Mouse (Mus musculus) kidney, embryonic 16.5 days (tissue): Measurements from ENCODE around the gene Med11. TPM values are rescaled to one million over a fixed set of nuclear protein-coding genes. Genes with fewer than 3 reads are reported as not detected.
"Not testable (repeated sequence)": the region's sequence is repeated elsewhere in the genome, so short reads cannot be mapped to it uniquely, and the experiment has no call there.

ENCODE experiments used
- ATAC-seq: fragments of 200-750 bp; cut with Nextera tagmentation; 2 replicates; pipeline ENCODE4 v1.8.0; 2017; ENCODE audit warnings: moderate TSS enrichment; ENCODE audit not compliant: low FRiP score, low TSS enrichment
- H3K27ac ChIP-seq: fragments of 300-500 bp; sonication (generic); 2 replicates; pipeline ENCODE4 v1.5.1; 2014; ENCODE audit warnings: low read length
- H3K27me3 ChIP-seq: fragments of 300-500 bp; sonication (generic); 2 replicates; pipeline ENCODE4 v1.6.1; 2014; ENCODE audit warnings: low read length, control low read depth, mixed read lengths; ENCODE audit not compliant: insufficient read depth
- H3K36me3 ChIP-seq: fragments of 300-500 bp; sonication (generic); 2 replicates; pipeline ENCODE4 v1.6.1; 2014; ENCODE audit warnings: low read length, control low read depth, mixed read lengths; ENCODE audit not compliant: insufficient read depth
- H3K4me1 ChIP-seq: fragments of 300-500 bp; sonication (generic); 2 replicates; pipeline ENCODE4 v1.6.1; 2014; ENCODE audit warnings: low read length, control low read depth, mixed read lengths; ENCODE audit not compliant: insufficient read depth
- H3K4me2 ChIP-seq: fragments of 300-500 bp; sonication (generic); replicated peaks from 2 replicates; pipeline ENCODE4 v1.6.1; 2014; ENCODE audit warnings: low read depth, low read length
- H3K4me3 ChIP-seq: fragments of 300-500 bp; sonication (generic); 2 replicates; pipeline ENCODE4 v1.5.1; 2014; ENCODE audit warnings: mild to moderate bottlenecking, low read length
- H3K9ac ChIP-seq: fragments of 300-500 bp; sonication (generic); replicated peaks from 2 replicates; pipeline ENCODE4 v1.6.1; 2014; ENCODE audit warnings: low read length
- H3K9me3 ChIP-seq: fragments of 300-500 bp; sonication (generic); 2 replicates; pipeline ENCODE4 v1.6.1; 2016; ENCODE audit warnings: low read length, control low read depth
- WGBS: fragments of 180-500 bp; shearing (Covaris S2); extraction: QIAGEN DNeasy Blood & Tissue Kit; methylation state at CpG from one replicate; pipeline ENCODE4 v1.1.7; 2014; 5-methylcytosine and 5-hydroxymethylcytosine counted together
- polyA plus RNA-seq: library from polyadenylated mRNA; unstranded; fragments of >200 nt; fragmentation: Nextera tagmentation; extraction: Ambion mirVana; gene quantifications from 2 replicates; pipeline ENCODE4 v1.2.1, GENCODE M21; 2015

Gene Med11
- polyA plus RNA-seq, 1 experiment from 2014 or later, result 46.3 TPM

DNA sequence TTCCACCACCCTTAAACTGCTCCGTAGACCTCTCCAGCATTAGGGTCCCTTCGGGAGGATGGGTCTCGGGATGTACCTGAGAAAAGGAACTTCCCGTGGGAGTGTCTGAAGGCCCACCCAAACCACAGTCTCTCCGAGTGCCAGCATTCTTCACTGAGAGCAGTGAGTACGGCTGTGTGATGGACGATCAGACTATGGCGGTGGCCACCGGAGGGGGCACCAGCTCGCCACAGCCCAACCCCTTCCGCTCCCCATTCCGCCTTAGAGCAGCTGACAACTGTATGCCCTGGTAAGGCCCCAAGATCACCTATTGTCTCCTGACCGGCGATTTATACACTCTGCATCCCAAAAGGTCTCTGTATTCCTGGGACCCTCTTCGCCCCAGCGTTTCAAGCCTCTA is 13.5 kb downstream of the Med11 start:
- ATAC-seq, result no peak
- Histone ChIP-seq H3K4me3 (no peak overlapping the region; the same call in 1 of the 2 replicates), H3K4me1 (peaks cover 15% of the 10 kb centered on the region), H3K9ac (no peak overlapping the region), H3K36me3 (no peaks in the 10 kb centered on the region), H3K27me3 (peaks cover 21% of the 10 kb centered on the region; the same call in 1 of the 2 replicates), H3K9me3 (0 out of 2 replicates have a peak, but pooled peaks cover 5% of the 10 kb centered on the region), H3K27ac (no peak overlapping the region), H3K4me2 (peak overlapping the region; percentile 58)
- 34% methylated on average over 16 of the region's 16 CpGs for WGBS

DNA sequence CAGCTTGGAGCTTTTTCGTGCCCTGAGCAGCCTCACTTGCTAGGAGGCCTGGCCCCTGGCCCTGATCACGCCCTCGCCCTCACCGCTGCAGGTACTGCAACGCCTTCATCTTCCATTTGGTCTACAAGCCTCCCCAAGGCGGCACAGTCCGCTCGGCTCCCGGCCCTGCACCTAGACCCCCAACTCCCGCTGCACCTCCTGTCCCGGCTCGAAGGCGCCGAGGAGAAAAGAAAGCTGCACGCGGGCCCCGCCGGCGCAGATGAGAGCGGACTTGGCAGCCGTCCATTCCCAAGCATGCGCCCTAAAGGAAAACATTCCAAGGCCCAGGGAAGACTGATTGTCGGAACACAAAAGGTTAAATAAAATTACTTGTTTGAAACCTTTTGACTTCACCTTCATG is 14.1 kb downstream of the Med11 start:
- WGBS, result 9% methylated on average over 23 of the region's 23 CpGs
- Histone ChIP-seq H3K4me2 (peak overlapping the region; percentile 58), H3K27me3 (peaks cover 18% of the 10 kb centered on the region; the same call in 1 of the 2 replicates), H3K4me1 (peaks cover 15% of the 10 kb centered on the region), H3K4me3 (peak overlapping the region; percentile 39), H3K9ac (peak overlapping the region; percentile 56; the same call in 1 of the 2 replicates), H3K27ac (no peak overlapping the region), H3K36me3 (no peaks in the 10 kb centered on the region), H3K9me3 (0 out of 2 replicates have a peak, but pooled peaks cover 5% of the 10 kb centered on the region)
- ATAC-seq, result peak; percentile 27; the same call in 1 of the 2 replicates

DNA sequence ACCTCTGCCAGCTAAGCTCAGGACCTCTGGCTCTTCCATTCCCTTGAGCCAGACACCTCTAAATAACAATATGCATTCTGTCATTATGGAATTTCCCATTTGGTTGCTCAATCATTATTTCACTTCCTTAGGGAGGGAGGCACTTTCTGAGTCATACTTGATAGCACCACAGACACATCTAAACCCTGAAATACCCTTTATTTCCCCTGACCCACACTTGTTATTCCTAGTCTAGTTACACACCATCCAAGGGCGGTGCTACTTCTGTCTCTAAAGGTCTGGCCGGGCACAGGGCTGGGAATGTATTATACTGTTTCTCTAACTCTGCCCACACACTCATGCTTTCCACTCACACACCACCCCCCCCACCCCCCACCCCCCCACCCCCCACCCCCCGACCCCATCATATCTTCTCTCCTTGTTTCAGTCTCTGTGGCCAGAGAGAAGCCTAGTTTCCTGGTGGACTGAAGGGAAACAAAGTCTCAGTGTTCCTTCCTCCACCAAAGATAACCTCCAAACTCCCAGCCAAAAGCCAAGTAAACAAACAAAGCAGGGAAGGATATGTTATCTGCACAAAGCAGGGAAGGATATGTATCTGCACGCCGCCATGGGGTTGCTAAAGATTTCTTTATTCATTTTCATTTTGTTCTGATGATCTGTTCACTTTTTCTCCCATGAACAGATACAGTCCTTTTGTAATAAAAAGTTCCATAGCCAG is 16.3 kb downstream of the Med11 start:
- no peak overlapping the region for H3K9ac ChIP-seq
- ATAC-seq, result no peak
- no peak overlapping the region for H3K4me3 ChIP-seq
- 76% methylated on average over 5 of the region's 5 CpGs for WGBS
- no peak overlapping the region for H3K27ac ChIP-seq
- no peak overlapping the region for H3K4me2 ChIP-seq
- no peaks in the 10 kb centered on the region for H3K36me3 ChIP-seq
- H3K4me1 ChIP-seq, result peaks cover 15% of the 10 kb centered on the region
- H3K27me3 ChIP-seq, result peaks cover 18% of the 10 kb centered on the region; the same call in 1 of the 2 replicates
- H3K9me3 ChIP-seq, result no peaks in the 10 kb centered on the region

DNA sequence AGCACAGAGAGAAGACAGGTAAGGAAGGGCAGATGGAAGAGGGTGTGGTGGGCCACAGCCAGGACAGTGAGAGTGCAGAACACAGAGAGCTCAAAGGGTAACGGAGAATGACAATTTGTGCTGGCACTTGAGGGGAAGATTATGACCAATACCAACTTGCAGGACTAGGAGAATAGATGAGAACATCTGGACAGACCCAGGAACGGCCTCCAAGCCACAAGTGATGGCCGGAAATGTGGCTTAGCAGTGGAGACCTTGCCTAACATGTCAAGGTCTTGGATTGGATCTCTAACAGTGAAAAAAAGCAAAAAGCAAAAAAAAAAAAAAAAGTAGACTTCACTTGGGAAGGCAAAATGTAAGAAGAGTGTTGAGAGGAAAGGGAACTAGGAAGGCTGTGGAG is 18.0 kb downstream of the Med11 start:
- Histone ChIP-seq H3K9me3 (no peaks in the 10 kb centered on the region), H3K36me3 (no peaks in the 10 kb centered on the region), H3K4me1 (peaks cover 20% of the 10 kb centered on the region), H3K9ac (no peak overlapping the region), H3K27ac (no peak overlapping the region), H3K27me3 (peaks cover 8% of the 10 kb centered on the region; the same call in 1 of the 2 replicates), H3K4me3 (no peak overlapping the region), H3K4me2 (no peak overlapping the region)
- no peak for ATAC-seq
- WGBS, result 91% methylated on average over 3 of the region's 3 CpGs

DNA sequence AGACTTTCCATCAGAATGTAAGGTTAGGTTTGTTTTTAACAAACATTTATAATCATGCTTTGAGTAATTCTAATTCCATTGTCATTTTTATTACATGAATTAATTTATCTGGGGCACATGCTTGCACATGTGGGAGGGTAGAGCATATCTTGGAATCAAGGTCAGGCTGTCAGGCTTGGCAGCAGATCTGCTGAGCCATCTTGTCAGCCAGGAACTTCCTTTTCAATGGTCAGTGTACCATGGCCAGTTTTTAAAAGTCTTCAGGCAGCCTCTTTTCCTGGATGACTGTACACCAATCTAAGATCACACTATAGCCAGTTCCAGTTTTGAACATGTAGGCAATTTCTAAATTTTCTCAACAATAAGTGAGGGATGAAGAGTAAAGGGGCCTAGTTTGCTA is 21.0 kb downstream of the Med11 start:
- Histone ChIP-seq H3K9me3 (no peaks in the 10 kb centered on the region), H3K4me1 (peaks cover 9% of the 10 kb centered on the region)

DNA sequence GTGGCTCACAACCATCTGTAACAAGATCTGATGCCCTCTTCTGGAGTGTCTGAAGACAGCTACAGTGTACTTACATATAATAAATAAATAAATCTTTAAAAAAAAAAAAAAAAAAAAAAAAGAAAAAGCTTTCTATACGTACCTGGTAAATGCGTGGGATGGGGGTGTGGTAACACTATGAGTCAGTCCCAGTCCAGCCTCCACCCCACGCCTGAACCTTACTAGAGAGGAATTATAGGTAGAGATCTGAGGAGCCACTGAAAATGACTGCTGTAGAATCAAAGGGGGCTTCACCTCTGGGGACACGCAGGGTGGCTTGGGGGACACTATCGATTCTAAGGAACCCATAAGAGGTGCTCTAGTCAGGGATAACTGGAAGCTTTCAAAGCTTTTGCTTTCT is 21.6 kb downstream of the Med11 start:
- H3K4me2 ChIP-seq, ATAC-seq, H3K9me3 ChIP-seq, H3K27ac ChIP-seq, H3K4me3 ChIP-seq, H3K27me3 ChIP-seq, H3K4me1 ChIP-seq, H3K9ac ChIP-seq, H3K36me3 ChIP-seq: not testable (repeated sequence)
- WGBS, result 55% methylated on average over 5 of the region's 5 CpGs

More for the DNA sequence above, 21.0 kb downstream of the Med11 start:
- Histone ChIP-seq H3K36me3 (no peaks in the 10 kb centered on the region), H3K9ac (no peak overlapping the region), H3K27me3 (no peaks in the 10 kb centered on the region), H3K4me2 (no peak overlapping the region), H3K27ac (peak overlapping the region; percentile 0; the same call in 1 of the 2 replicates), H3K4me3 (no peak overlapping the region)
- no peak for ATAC-seq

DNA sequence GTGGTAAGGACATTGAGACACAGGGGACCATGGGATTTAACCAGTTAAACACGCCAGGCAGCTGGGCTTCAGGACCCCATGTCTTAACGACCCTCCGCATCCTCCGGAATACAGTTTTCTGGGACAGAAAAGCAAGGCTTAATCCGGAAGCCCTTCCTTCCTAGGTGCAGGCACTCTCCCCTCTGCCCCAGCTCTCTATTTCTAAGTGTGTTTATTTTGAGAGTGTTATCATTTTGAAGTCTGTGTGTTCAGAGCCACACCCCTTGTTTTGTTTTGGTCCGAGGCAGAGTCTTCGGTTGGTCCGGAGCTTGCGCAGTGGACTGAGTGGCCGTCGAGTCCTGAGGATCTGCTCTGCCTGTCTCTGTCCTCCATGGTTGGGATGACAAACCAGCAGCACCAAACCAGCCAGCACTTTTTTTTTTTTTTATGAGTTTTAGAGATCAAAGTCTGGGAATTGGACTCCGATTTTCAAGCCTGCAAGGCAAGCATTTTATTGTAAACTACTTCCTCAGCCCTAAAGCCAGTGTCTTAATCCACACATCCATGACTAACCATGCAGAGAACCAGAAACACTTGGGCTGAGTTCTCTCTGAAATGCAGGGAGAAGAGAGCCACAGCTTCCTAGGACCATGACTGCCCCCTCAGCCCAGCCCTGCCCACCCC is 23.3 kb downstream of the Med11 start:
- Histone ChIP-seq H3K27ac (peak overlapping the region; percentile 63; the same call in 1 of the 2 replicates), H3K4me3 (no peak overlapping the region), H3K9ac (no peak overlapping the region), H3K27me3 (no peaks in the 10 kb centered on the region), H3K4me2 (0 out of 2 replicates have a peak overlapping the region, but pooled peaks have one; percentile 10), H3K9me3 (no peaks in the 10 kb centered on the region), H3K4me1 (peaks cover 9% of the 10 kb centered on the region), H3K36me3 (no peaks in the 10 kb centered on the region)
- peak; percentile 85 for ATAC-seq
- WGBS, result 51% methylated on average over 12 of the region's 12 CpGs

DNA sequence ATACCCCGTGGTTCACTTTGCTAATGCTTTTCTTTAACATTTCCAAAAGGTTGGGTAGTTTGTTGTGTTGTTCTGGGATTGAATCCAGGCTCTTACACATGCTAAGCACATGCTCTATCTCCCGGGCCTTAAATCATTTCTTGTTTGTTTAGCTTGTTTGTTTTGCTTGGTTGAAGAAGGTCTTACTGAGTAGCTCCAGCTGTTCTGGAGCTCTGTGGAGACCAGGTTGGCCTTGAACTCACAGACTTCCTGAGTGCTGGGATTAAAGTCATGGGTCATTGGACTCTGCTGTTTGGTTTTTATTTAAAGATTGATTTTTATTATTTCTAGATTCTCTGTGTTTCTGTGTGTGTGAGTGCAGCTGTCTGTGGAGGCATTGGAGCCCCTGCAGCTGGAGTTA is 33.8 kb downstream of the Med11 start:
- ATAC-seq, result peak; percentile 80; the same call in 1 of the 2 replicates
- Histone ChIP-seq H3K27ac (no peak overlapping the region), H3K4me2 (no peak overlapping the region), H3K4me3 (no peak overlapping the region), H3K36me3 (no peaks in the 10 kb centered on the region), H3K27me3 (no peaks in the 10 kb centered on the region), H3K9me3 (no peaks in the 10 kb centered on the region), H3K4me1 (no peaks in the 10 kb centered on the region), H3K9ac (no peak overlapping the region)
- WGBS, result 35% methylated on average over 2 of the region's 2 CpGs

DNA sequence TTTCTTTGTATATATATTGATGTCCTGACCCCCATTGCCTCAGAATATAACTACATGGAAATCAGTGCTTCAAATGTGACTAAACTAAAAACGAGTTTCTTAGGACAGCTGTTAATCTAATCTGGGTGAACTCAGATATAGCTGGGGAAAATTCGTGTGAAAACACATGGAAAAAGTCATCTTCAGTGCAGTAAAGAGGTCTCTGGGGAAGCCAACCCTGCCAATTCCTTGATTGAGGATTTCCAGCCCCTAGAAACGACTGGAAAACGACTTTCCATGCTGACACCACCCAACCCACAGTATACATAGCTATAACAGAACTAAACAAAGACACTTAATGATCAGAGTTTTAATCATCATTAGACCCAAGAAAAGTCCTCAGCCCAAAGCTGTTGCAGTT is 36.1 kb downstream of the Med11 start:
- H3K36me3 ChIP-seq, result no peaks in the 10 kb centered on the region
- no peak overlapping the region for H3K9ac ChIP-seq
- WGBS, result 44% methylated on average over 4 of the region's 4 CpGs
- no peak overlapping the region for H3K4me2 ChIP-seq
- ATAC-seq, result no peak
- no peak overlapping the region for H3K4me3 ChIP-seq
- H3K9me3 ChIP-seq, result no peaks in the 10 kb centered on the region
- no peaks in the 10 kb centered on the region for H3K27me3 ChIP-seq
- no peak overlapping the region for H3K27ac ChIP-seq
- no peaks in the 10 kb centered on the region for H3K4me1 ChIP-seq

DNA sequence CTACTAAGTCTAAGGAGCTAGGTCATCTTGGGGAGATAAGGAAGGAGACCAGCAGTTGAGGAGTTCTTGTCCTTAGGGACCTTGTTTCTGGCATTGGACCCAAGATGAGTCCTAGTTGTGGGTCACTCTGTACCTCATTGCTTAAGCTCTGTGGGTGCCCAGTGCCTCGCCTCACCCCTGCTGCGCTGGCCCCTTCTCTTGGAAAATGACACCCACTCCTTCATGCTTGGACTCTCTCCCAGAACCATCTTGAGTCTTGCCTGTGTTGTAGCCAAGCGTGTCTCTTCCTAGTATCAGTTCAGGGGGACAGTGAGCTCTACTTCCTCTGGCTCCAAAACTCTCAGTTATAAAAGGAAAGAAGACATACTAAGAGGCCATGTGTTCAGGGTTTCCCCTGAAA is 37.4 kb downstream of the Med11 start:
- Histone ChIP-seq H3K9ac (no peak overlapping the region), H3K9me3 (no peaks in the 10 kb centered on the region), H3K36me3 (no peaks in the 10 kb centered on the region), H3K4me3 (no peak overlapping the region), H3K27ac (no peak overlapping the region), H3K4me2 (no peak overlapping the region), H3K4me1 (no peaks in the 10 kb centered on the region), H3K27me3 (no peaks in the 10 kb centered on the region)
- no peak for ATAC-seq
- WGBS, result 85% methylated on average over 3 of the region's 3 CpGs
